Mouse (Mus musculus) heart, embryonic 11.5 days (tissue): ENCODE measurements around the gene Ceacam10. TPM values are rescaled to one million over a fixed set of nuclear protein-coding genes. Genes with fewer than 3 reads are reported as not detected.

Experiments
- ATAC-seq: fragments of 200-750 bp; cut with Nextera tagmentation; replicated peaks from 2 replicates; pipeline ENCODE4 v1.8.0; 2017; ENCODE audit warnings: moderate library complexity; ENCODE audit not compliant: insufficient number of reproducible peaks, low FRiP score, low TSS enrichment
- H3K27ac ChIP-seq: fragments of 300-500 bp; sonication (generic); 2 replicates; pipeline ENCODE4 v1.5.1; 2014; ENCODE audit warnings: mild to moderate bottlenecking, low read depth, low read length
- H3K27me3 ChIP-seq: fragments of 300-500 bp; sonication (generic); 2 replicates; pipeline ENCODE4 v1.6.1; 2014; ENCODE audit warnings: mild to moderate bottlenecking, low read length, mixed read lengths; ENCODE audit not compliant: control insufficient read depth, insufficient read depth
- H3K36me3 ChIP-seq: fragments of 300-500 bp; sonication (generic); 2 replicates; pipeline ENCODE4 v1.6.1; 2014; ENCODE audit warnings: mild to moderate bottlenecking, low read length, moderate library complexity, mixed read lengths; ENCODE audit not compliant: control insufficient read depth, insufficient read depth
- H3K4me1 ChIP-seq: fragments of 300-500 bp; sonication (generic); 2 replicates; pipeline ENCODE4 v1.6.1; 2014; ENCODE audit warnings: low read length; ENCODE audit not compliant: control insufficient read depth, insufficient read depth
- H3K4me2 ChIP-seq: fragments of 300-500 bp; sonication (generic); 2 replicates; pipeline ENCODE4 v1.6.1; 2014; ENCODE audit warnings: mild to moderate bottlenecking, moderate library complexity
- H3K4me3 ChIP-seq: fragments of 300-500 bp; sonication (generic); 2 replicates; pipeline ENCODE4 v1.5.1; 2014; ENCODE audit warnings: low read depth, low read length
- H3K9ac ChIP-seq: fragments of 300-500 bp; sonication (generic); 2 replicates; pipeline ENCODE4 v1.6.1; 2014; ENCODE audit warnings: mild to moderate bottlenecking, low read depth, low read length, moderate library complexity
- H3K9me3 ChIP-seq: fragments of 300-500 bp; sonication (generic); replicated peaks from 2 replicates; pipeline ENCODE4 v1.6.1; 2016; ENCODE audit warnings: low read length; ENCODE audit not compliant: control insufficient read depth
- WGBS: fragments of 180-500 bp; shearing (Covaris S2); extraction: QIAGEN DNeasy Blood & Tissue Kit; methylation state at CpG from one replicate; pipeline ENCODE4 v1.1.7; 2014; ENCODE audit not compliant: insufficient replicate concordance; 5-methylcytosine and 5-hydroxymethylcytosine counted together
- polyA plus RNA-seq: library from polyadenylated mRNA; unstranded; fragments of >200 nt; fragmentation: Nextera tagmentation; extraction: Ambion mirVana; gene quantifications from 2 replicates; pipeline ENCODE4 v1.2.1, GENCODE M21; 2014

Gene Ceacam10
- polyA plus RNA-seq, 1 experiment from 2014 or later, result not detected

- H3K36me3 ChIP-seq, result no peaks in the 10 kb centered on the region
- ATAC-seq, result no peak
- H3K9ac ChIP-seq, result no peak overlapping the region
- no peaks in the 10 kb centered on the region for H3K27me3 ChIP-seq
- H3K27ac ChIP-seq, result no peak overlapping the region
- H3K4me2 ChIP-seq, result no peak overlapping the region
- H3K9me3 ChIP-seq, result no peaks in the 10 kb centered on the region; the same call in 1 of the 2 replicates
- no peaks in the 10 kb centered on the region for H3K4me1 ChIP-seq
- 85% methylated on average over 4 of the region's 4 CpGs for WGBS
- no peak overlapping the region for H3K4me3 ChIP-seq
Measured at GRCm38 (mm10) chr7:24827181-24827580, 50.2 kb downstream of the Ceacam10 start.

Other genes with a start within 250 kb of the Ceacam10 start
- 4.1 and 6.1 TPM in 2 replicates for gene Irgq, start 246.5 kb upstream of the Ceacam10 start, polyA plus RNA-seq
- not detected in 2 replicates for gene Pinlyp, start 231.1 kb upstream of the Ceacam10 start, polyA plus RNA-seq
- gene Xrcc1, start 230.9 kb upstream of the Ceacam10 start, polyA plus RNA-seq, result 69.8 and 76.6 TPM in 2 replicates
- gene Ethe1, start 189.7 kb upstream of the Ceacam10 start, polyA plus RNA-seq, result 23.4 and 23.9 TPM in 2 replicates
- 0.42 and 0.44 TPM in 2 replicates for gene Zfp575, start 189.6 kb upstream of the Ceacam10 start, polyA plus RNA-seq
- gene Phldb3, start 166.4 kb upstream of the Ceacam10 start, polyA plus RNA-seq, result 0.06 TPM in 1 of 2 replicates, not detected in the other
- 0.09 TPM in 1 of 2 replicates, not detected in the other for gene Lypd3, start 140.7 kb upstream of the Ceacam10 start, polyA plus RNA-seq
- not detected in 2 replicates for gene Tex101, start 100.5 kb upstream of the Ceacam10 start, polyA plus RNA-seq
- gene BC049730, start 68.0 kb upstream of the Ceacam10 start, polyA plus RNA-seq, result not detected in 2 replicates
- not detected in 2 replicates for gene Gm4763, start 50.3 kb upstream of the Ceacam10 start, polyA plus RNA-seq
- 0.11 TPM in 1 of 2 replicates, not detected in the other for gene Cd177, start 16.9 kb upstream of the Ceacam10 start, polyA plus RNA-seq
- 12.4 and 14.5 TPM in 2 replicates for gene Gm9844, start 85.0 kb downstream of the Ceacam10 start, polyA plus RNA-seq
- gene Lypd4, start 92.7 kb downstream of the Ceacam10 start, polyA plus RNA-seq, result not detected in 2 replicates
- gene Dmrtc2, start 92.9 kb downstream of the Ceacam10 start, polyA plus RNA-seq, result not detected in 2 replicates
- 1,535 and 1,579 TPM in 2 replicates for gene Rps19, start 107.2 kb downstream of the Ceacam10 start, polyA plus RNA-seq
- 0.14 and 0.30 TPM in 2 replicates for gene Cd79a, start 120.2 kb downstream of the Ceacam10 start, polyA plus RNA-seq
- 59.2 and 63.3 TPM in 2 replicates for gene Arhgef1, start 125.7 kb downstream of the Ceacam10 start, polyA plus RNA-seq
- gene Gm4881, start 167.3 kb downstream of the Ceacam10 start, polyA plus RNA-seq, result not detected in 2 replicates
- gene Rabac1, start 195.5 kb downstream of the Ceacam10 start, polyA plus RNA-seq, result 157 and 163 TPM in 2 replicates
- 2.3 and 4.1 TPM in 2 replicates for gene Atp1a3, start 228.8 kb downstream of the Ceacam10 start, polyA plus RNA-seq